Mouse (Mus musculus) thymus, adult 2 months (tissue): Measurements from ENCODE around the gene Dlec1. TPM values are rescaled to one million over a fixed set of nuclear protein-coding genes. Genes with fewer than 3 reads are reported as not detected.

ENCODE experiments used
- DNase-seq: peaks from one replicate; pipeline ENCODE4 v3.0.0; 2021
- H3K27ac ChIP-seq: fragments of 200-500 bp; 2 replicates; pipeline ENCODE4 v1.5.1; 2012; ENCODE audit warnings: low read length, control low read depth; ENCODE audit not compliant: control insufficient read depth, insufficient read depth
- H3K27me3 ChIP-seq: fragments of 200-500 bp; 2 replicates; pipeline ENCODE4 v1.6.1; 2012; ENCODE audit warnings: mild to moderate bottlenecking, low read length, moderate library complexity, mixed read lengths; ENCODE audit not compliant: control insufficient read depth, insufficient read depth
- H3K36me3 ChIP-seq: fragments of 200-500 bp; 2 replicates; pipeline ENCODE4 v1.6.1; 2012; ENCODE audit warnings: mild to moderate bottlenecking, low read length, moderate library complexity; ENCODE audit not compliant: control insufficient read depth, insufficient read depth
- H3K4me1 ChIP-seq: fragments of 200-500 bp; replicated peaks from 2 replicates; pipeline ENCODE4 v1.6.1; 2012; ENCODE audit warnings: low read length; ENCODE audit not compliant: control insufficient read depth, insufficient read depth
- H3K4me3 ChIP-seq: fragments of 200-500 bp; 2 replicates; pipeline ENCODE4 v1.5.1; 2012; ENCODE audit warnings: mild to moderate bottlenecking, low read length, control low read depth, moderate library complexity; ENCODE audit not compliant: control insufficient read depth, insufficient read depth
- CTCF ChIP-seq: fragments of 200-500 bp; IDR thresholded peaks from 2 replicates; pipeline ENCODE4 v1.5.1; 2012; ENCODE audit warnings: mild to moderate bottlenecking, control low read depth, low read length, moderate library complexity, borderline replicate concordance; ENCODE audit not compliant: control insufficient read depth, poor library complexity, insufficient read depth; ENCODE audit errors: extremely low read depth
- POLR2A ChIP-seq: fragments of 200-500 bp; IDR thresholded peaks from 2 replicates; pipeline ENCODE4 v1.6.1; 2012; ENCODE audit warnings: mild to moderate bottlenecking, low read length, control low read depth, moderate library complexity; ENCODE audit not compliant: control insufficient read depth, poor library complexity, insufficient read depth; ENCODE audit errors: extremely low read depth
- WGBS: fragments of 180-500 bp; shearing (Covaris S2); methylation state at CpG from one replicate; pipeline ENCODE4 v1.1.7; 2018; 5-methylcytosine and 5-hydroxymethylcytosine counted together
- polyA plus RNA-seq: library from polyadenylated mRNA; depleted of rRNA; stranded (reverse); fragments of >200 nt; gene quantifications from 2 replicates; pipeline ENCODE4 v1.2.3, GENCODE M21; 2012

Dlec1 gene
- polyA plus RNA-seq, 1 experiment: 0.73 TPM

DNA sequence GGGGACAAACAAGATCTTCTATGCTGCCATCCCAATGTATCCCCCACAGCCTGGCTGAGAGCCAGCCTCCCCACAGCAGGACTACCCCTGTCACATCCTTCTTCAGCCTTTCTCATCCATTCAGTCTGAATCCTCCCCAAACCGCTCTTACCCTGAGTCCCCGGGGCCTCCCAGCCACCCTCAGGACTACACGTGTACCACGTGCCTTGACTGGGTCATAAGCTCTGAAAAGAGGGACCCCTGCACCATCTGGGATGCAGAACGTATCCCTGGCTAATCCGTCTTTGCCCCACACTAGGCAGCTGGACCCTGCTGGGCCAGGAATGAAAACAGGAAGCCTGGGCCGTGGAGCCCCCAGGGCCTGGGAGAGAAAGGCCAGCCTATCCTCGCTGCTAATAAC lies 20.2 kb upstream of the Dlec1 start:
- H3K36me3 ChIP-seq: no peaks in the 10 kb centered on the region
- TF ChIP-seq CTCF (no peak), POLR2A (no peak)
- no peaks in the 10 kb centered on the region for H3K4me1 ChIP-seq
- H3K27me3 ChIP-seq: no peaks in the 10 kb centered on the region
- DNase-seq: no peak
- no peak overlapping the region for H3K4me3 ChIP-seq
- 86% methylated on average over 8 of the region's 8 CpGs for WGBS
- no peak overlapping the region for H3K27ac ChIP-seq

DNA sequence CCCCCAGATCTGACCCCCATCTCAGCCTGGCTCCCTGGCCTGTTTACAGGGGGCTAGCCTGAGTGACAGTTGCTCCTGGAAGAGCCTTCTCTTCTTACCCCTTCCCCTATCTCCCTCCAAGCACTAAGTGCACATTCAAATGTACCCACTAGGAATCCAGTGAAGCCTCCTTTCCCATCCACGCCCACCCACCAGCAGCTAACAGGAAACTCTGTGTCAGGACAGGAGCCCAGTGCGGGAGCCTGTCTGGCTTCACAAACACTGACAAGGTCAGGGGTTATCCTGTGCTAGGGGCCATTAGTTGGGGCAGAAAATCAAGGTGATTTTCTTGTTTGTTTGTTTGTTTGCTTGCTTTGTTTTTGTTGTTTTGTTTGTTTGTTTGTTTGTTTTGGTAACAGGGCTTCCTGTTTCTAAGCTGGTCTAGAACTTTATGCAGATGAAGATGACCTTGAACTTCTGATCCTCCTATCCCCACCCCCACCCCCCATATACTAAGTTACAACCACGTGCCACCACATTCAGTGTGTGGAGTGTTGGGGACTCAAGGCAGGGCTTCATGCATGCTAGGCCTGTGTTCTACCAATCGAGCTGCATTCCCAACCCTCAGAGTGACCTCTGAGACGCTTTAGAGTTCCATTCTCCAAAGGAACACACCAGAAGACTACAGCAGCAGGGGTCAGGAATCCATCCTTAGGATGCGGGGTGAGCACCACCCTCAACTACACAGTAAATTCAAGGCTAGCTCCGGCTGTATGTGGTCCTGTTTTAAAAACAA lies 19.4 kb upstream of the Dlec1 start:
- H3K4me1 ChIP-seq: peaks cover under 1% of the 10 kb centered on the region; the same call in 1 of the 2 replicates
- peaks cover 2% of the 10 kb centered on the region; the same call in 1 of the 2 replicates for H3K27me3 ChIP-seq
- no peak for DNase-seq
- no peaks in the 10 kb centered on the region for H3K36me3 ChIP-seq
- WGBS: 89% methylated on average over 7 of the region's 7 CpGs
- TF ChIP-seq POLR2A (no peak), CTCF (no peak)
- H3K27ac ChIP-seq: no peak overlapping the region
- H3K4me3 ChIP-seq: no peak overlapping the region

DNA sequence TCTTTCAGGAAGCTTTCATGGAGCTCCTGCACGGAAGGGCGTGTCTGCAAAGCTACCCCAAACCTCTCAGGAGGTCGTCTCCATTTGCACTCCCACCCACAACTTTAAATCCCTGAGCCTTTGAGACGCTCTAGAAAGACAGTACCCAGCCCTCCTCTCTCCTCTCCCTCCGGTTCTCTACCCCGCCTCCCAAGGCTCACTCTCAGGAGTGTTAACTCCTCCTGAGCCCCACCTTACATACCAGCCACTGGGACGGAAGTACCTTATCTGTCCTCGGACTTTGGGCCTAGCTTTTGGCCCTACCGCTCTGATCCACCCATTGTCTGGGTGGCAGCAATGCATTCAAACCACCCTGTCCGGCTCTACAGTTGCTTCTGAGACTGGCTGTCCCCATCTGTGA lies 18.3 kb upstream of the Dlec1 start:
- Histone ChIP-seq H3K4me3 (no peak overlapping the region), H3K4me1 (peaks cover 9% of the 10 kb centered on the region; the same call in 1 of the 2 replicates), H3K27ac (no peak overlapping the region), H3K36me3 (no peaks in the 10 kb centered on the region), H3K27me3 (peaks cover 8% of the 10 kb centered on the region; the same call in 1 of the 2 replicates)
- TF ChIP-seq POLR2A: no peak
- TF ChIP-seq CTCF: no peak
- DNase-seq: no peak
- 93% methylated on average over 10 of the region's 10 CpGs for WGBS

DNA sequence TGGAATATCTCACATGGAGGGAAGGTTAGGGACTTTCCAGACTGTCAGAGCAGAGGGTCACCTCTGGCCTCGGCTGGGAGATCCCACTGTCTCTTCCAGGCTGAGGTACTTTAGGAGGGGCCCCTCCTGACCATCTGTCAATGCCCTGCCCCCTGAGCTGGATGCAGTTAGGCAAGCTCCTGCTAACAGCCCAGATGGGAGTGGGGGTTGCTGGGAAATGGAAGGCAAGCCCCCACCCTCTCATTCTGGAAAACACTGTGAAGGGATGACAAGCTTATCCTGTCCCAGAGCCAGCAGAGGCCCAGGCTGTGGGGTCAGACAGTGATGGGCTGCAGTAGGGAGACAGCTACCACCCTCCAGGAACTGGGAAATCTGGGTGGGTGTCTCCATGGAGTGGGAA lies 15.8 kb upstream of the Dlec1 start:
- Histone ChIP-seq H3K4me3 (no peak overlapping the region), H3K27me3 (peaks cover 8% of the 10 kb centered on the region; the same call in 1 of the 2 replicates), H3K4me1 (peaks cover 9% of the 10 kb centered on the region; the same call in 1 of the 2 replicates), H3K36me3 (no peaks in the 10 kb centered on the region), H3K27ac (no peak overlapping the region)
- no peak for DNase-seq
- WGBS: 65% methylated on average over 1 of the region's 1 CpGs
- TF ChIP-seq POLR2A (no peak), CTCF (no peak)

DNA sequence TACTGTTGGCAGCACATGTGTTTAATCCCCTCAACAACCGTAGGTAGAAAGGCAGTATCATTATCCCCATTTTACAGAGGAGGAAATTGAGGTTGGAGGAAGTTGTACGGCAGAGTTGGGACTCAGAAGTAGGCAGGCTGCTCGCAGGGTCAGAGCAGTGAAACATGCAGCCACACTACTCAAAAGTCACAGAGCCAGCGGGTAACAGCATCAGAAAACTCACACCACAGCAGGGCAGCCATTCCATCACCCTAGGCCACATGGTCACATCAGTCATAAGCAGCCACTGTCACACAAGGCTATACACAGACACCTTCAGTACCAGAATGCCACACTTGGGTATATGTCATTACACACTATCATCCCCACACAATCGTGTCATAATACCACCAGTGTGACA lies 15.0 kb upstream of the Dlec1 start:
- H3K27me3 ChIP-seq: peaks cover 8% of the 10 kb centered on the region; the same call in 1 of the 2 replicates
- 74% methylated on average over 5 of the region's 5 CpGs for WGBS
- TF ChIP-seq CTCF (no peak), POLR2A (no peak)
- H3K27ac ChIP-seq: no peak overlapping the region
- H3K36me3 ChIP-seq: no peaks in the 10 kb centered on the region
- H3K4me3 ChIP-seq: no peak overlapping the region
- peaks cover 9% of the 10 kb centered on the region; the same call in 1 of the 2 replicates for H3K4me1 ChIP-seq
- no peak for DNase-seq

DNA sequence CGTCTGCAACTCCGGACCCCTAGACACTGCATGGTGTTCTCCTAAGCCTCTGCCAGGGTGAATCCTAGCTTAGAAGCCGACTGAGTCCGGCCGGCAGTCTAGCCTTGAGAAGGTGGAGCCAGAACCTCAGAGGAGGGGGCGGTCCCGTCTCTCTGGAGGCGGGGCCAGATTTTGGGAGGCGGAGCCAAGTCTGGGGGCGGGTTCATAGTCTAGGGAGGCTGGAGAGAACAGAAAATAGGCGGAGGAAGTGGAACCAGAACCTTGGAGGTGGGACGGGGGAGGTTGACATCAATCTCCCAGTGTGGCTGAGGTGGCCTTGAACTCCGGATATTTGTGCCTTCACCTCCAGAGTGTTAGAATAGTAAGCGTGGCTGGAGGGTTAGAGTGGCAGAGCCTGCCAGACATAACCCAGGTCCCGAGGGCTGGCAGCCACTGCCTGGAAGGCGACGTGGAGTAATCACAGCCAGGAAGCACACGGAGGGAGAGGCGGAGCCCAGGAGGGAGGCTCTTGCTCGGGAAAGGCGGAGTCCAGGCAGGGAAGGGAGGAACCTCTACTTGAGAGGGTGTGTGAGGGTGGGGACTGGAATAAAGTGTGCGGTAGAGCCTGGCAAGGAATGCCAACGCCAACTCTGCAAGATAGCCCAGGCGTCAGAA lies 14.0 kb upstream of the Dlec1 start:
- Histone ChIP-seq H3K4me1 (peaks cover 9% of the 10 kb centered on the region; the same call in 1 of the 2 replicates), H3K4me3 (no peak overlapping the region), H3K27ac (no peak overlapping the region), H3K36me3 (no peaks in the 10 kb centered on the region), H3K27me3 (peaks cover 11% of the 10 kb centered on the region; the same call in 1 of the 2 replicates)
- TF ChIP-seq CTCF (no peak), POLR2A (no peak)
- peak; percentile 61 for DNase-seq
- 3% methylated on average over 24 of the region's 24 CpGs for WGBS
